ENCODE assay signal across 9 mouse cellular contexts in the genomic region with DNA sequence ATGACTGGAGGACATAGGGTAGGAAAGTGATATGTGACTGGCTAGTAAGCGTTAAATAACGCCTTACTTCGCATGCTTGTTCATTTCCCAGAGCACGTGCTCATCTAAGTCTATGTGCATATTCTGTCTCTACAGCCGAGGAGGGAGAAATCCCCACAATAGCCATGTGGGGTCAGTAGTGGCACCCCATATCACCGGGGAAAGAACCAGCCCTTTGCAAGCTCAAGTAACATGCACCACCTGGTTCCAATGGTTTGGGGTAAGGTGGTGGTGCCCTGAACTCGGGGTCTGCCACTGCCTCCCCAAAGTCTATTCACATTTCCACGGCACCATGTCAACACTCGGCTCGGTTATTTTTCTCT.
DNase-seq lines count a peak whose midpoint lies in the region; ATAC-seq and TF ChIP-seq lines count a peak whose summit lies in the region.
"Had no signal": no experiment of that assay in that cellular context is flagged by ENCODE, and none has a peak within 500 bp of the region (broad histone marks: within the 10 kb centered on the region; RNA-seq: fewer than 3 reads in every experiment).

No protein-coding gene starts in this region.

- no peak for TF ChIP-seq POLR2A in brain, embryonic 14.5 days (IDR thresholded peaks at IDR 0.05; ENCODE audit: borderline replicate concordance, extremely low read depth, insufficient read depth, insufficient read length, poor library complexity, severe bottlenecking)

- peaks cover 30% of the 10 kb centered on the region for H3K4me1 ChIP-seq in E14TG2a.4 (replicated peaks; ENCODE audit: low read depth, low read length)
- H3K4me1 ChIP-seq in forebrain, embryonic 15.5 days: no peaks in the 10 kb centered on the region
- H3K4me1 ChIP-seq: embryonic facial prominence, embryonic 15.5 days had no signal

- H3K9me3 ChIP-seq in E14TG2a.4 (ENCODE audit: low read length): no peaks in the 10 kb centered on the region
- H3K9me3 ChIP-seq in forebrain, embryonic 15.5 days: no peaks in the 10 kb centered on the region
- H3K9me3 ChIP-seq: embryonic facial prominence, embryonic 15.5 days had no signal

- 0 out of 2 replicates have a peak, but pooled peaks cover 3% of the 10 kb centered on the region for H3K36me3 ChIP-seq in E14TG2a.4 (ENCODE audit: insufficient read depth, low read length)
- no peaks in the 10 kb centered on the region; the same call in 1 of the 2 replicates for H3K36me3 ChIP-seq in forebrain, embryonic 15.5 days

- H3K9ac ChIP-seq in forebrain, embryonic 15.5 days (replicated peaks): no peak overlapping the region
- H3K9ac ChIP-seq: embryonic facial prominence, embryonic 15.5 days had no signal

- peaks cover 28% of the 10 kb centered on the region for H3K27me3 ChIP-seq in E14TG2a.4 (ENCODE audit: insufficient read depth, low read length)
- no peaks in the 10 kb centered on the region for H3K27me3 ChIP-seq in forebrain, embryonic 15.5 days
- H3K27me3 ChIP-seq: embryonic facial prominence, embryonic 15.5 days had no signal

- H3K4me2 ChIP-seq in forebrain, embryonic 15.5 days (replicated peaks): 0 out of 2 replicates have a peak overlapping the region, but pooled peaks have one; percentile 12
- H3K4me2 ChIP-seq: embryonic facial prominence, embryonic 15.5 days had no signal

- peak overlapping the region; percentile 13; the same call in 1 of the 2 replicates for H3K4me3 ChIP-seq in E14TG2a.4 (replicated peaks; ENCODE audit: low read length)
- no peak overlapping the region for H3K4me3 ChIP-seq in forebrain, embryonic 15.5 days
- H3K4me3 ChIP-seq: embryonic facial prominence, embryonic 15.5 days had no signal

- peak; percentile 48 for TF ChIP-seq CTCF in E14TG2a.4 (conservative IDR thresholded peaks at IDR 0.05; ENCODE audit: low read length)
- peak; percentile 52; the same call in 1 of the 2 replicates for TF ChIP-seq CTCF in brain, embryonic 14.5 days (IDR thresholded peaks at IDR 0.05; ENCODE audit: borderline replicate concordance, extremely low read depth, insufficient read depth, insufficient read length)

- no peak overlapping the region for H3K27ac ChIP-seq in forebrain, embryonic 15.5 days (replicated peaks)
- H3K27ac ChIP-seq: embryonic facial prominence, embryonic 15.5 days had no signal

- DNase-seq in layer of hippocampus, postnatal 10 days (ENCODE audit: low spot score in 2 of 2): peak; percentile 25 to 48
- DNase-seq in layer of hippocampus, postnatal 25 days (ENCODE audit: extremely low spot score in 1 of 2, low spot score in 1 of 2): no peak
- peak; percentile 61 for DNase-seq in brain, embryonic 14.5 days (ENCODE audit: low read depth)
- peak; percentile 60 for DNase-seq in naive thymus-derived CD4-positive, alpha-beta T cell, adult 2 months (ENCODE audit: low read depth)
- DNase-seq in urinary bladder, postnatal 25 days (ENCODE audit: low spot score): no peak
- no peak for DNase-seq in left cerebral cortex, adult 18-20 months (ENCODE audit: low spot score in 2 of 2)

- ATAC-seq in forebrain, embryonic 15.5 days (replicated peaks): peak; percentile 68

- 64% methylated on average over 10 of the region's 10 CpGs for WGBS in forebrain, embryonic 15.5 days

Comparison
In these comparisons a context has a peak if more than half of its experiments do, and no peak if none do; other contexts are left out.
1. DNase-seq: peak in layer of hippocampus, postnatal 10 days (2 of 2), brain, embryonic 14.5 days (single experiment) and naive thymus-derived CD4-positive, alpha-beta T cell, adult 2 months (single experiment); none in layer of hippocampus, postnatal 25 days (0 of 2), urinary bladder, postnatal 25 days (single experiment) and left cerebral cortex, adult 18-20 months (0 of 2).